Mouse (Mus musculus): ENCODE results near the gene Cercam.
A peak's percentile ranks its signal among the peaks of the same experiment; 100 is the strongest.

Cercam gene

GRCm38 (mm10) chr2:29868949-29869645, at the start of gene Cercam:
TSS of gene Cercam (plus strand) at chr2:29869164.
- peak; percentile 72 to 84 for DNase-seq (ENCODE audit: low spot score in 2 of 2)

- DNase-seq (ENCODE audit: low spot score in 2 of 2) = no peak
Observed at GRCm38 (mm10) chr2:29819363-29819762, 49.6 kb upstream of the Cercam start.

- DNase-seq (ENCODE audit: low spot score in 2 of 2) = peak; percentile 44 to 53
Observed at GRCm38 (mm10) chr2:29820025-29820817, 48.7 kb upstream of the Cercam start, which contains the start of gene Urm1. TSS of gene Urm1 (plus strand) at chr2:29820075.

GRCm38 (mm10) chr2:29826318-29826925, 42.5 kb upstream of the Cercam start:
- DNase-seq (ENCODE audit: low spot score in 2 of 2) = no peak

GRCm38 (mm10) chr2:29826926-29827708, 41.8 kb upstream of the Cercam start:
- peak; percentile 94 to 96 for DNase-seq (ENCODE audit: low spot score in 2 of 2)

- no peak for DNase-seq (ENCODE audit: low spot score in 2 of 2)
Observed at GRCm38 (mm10) chr2:29827709-29828024, 41.3 kb upstream of the Cercam start.

GRCm38 (mm10) chr2:29831106-29831505, 37.9 kb upstream of the Cercam start:
- no peak for DNase-seq (ENCODE audit: low spot score in 2 of 2)

GRCm38 (mm10) chr2:29833796-29834195, 35.2 kb upstream of the Cercam start:
- DNase-seq (ENCODE audit: low spot score in 2 of 2) = no peak

- DNase-seq (ENCODE audit: low spot score in 2 of 2) = no peak
Observed at GRCm38 (mm10) chr2:29835391-29835899, 33.5 kb upstream of the Cercam start.

GRCm38 (mm10) chr2:29839460-29839859, 29.5 kb upstream of the Cercam start:
- no peak for DNase-seq (ENCODE audit: low spot score in 2 of 2)

GRCm38 (mm10) chr2:29843231-29844105, 25.5 kb upstream of the Cercam start:
- DNase-seq (ENCODE audit: low spot score in 2 of 2) = no peak

- no peak for DNase-seq (ENCODE audit: low spot score in 2 of 2)
Observed at GRCm38 (mm10) chr2:29844115-29844514, 24.8 kb upstream of the Cercam start.

GRCm38 (mm10) chr2:29844661-29845060, 24.3 kb upstream of the Cercam start:
- no peak for DNase-seq (ENCODE audit: low spot score in 2 of 2)

- no peak for DNase-seq (ENCODE audit: low spot score in 2 of 2)
Observed at GRCm38 (mm10) chr2:29845636-29846035, 23.3 kb upstream of the Cercam start.

- DNase-seq (ENCODE audit: low spot score in 2 of 2) = no peak
Observed at GRCm38 (mm10) chr2:29846061-29846853, 22.7 kb upstream of the Cercam start.

GRCm38 (mm10) chr2:29846911-29847310, 22.1 kb upstream of the Cercam start:
- no peak for DNase-seq (ENCODE audit: low spot score in 2 of 2)

GRCm38 (mm10) chr2:29849041-29849440, 19.9 kb upstream of the Cercam start:
- DNase-seq (ENCODE audit: low spot score in 2 of 2) = no peak

- no peak for DNase-seq (ENCODE audit: low spot score in 2 of 2)
Observed at GRCm38 (mm10) chr2:29849841-29850480, 19.0 kb upstream of the Cercam start.

- no peak for DNase-seq (ENCODE audit: low spot score in 2 of 2)
Observed at GRCm38 (mm10) chr2:29852957-29853485, 15.9 kb upstream of the Cercam start.
